Mouse (Mus musculus) lung, postnatal 0 days (tissue): ENCODE measurements at regions not wholly inside any gene's neighbourhood (a gene's known extent, or its start where the extent isn't known, plus 50 kb on each side); places are given as distances from the start of the nearest gene placed in this dataset.

ENCODE experiments used
- CTCF ChIP-seq: IDR thresholded peaks from 2 replicates; pipeline ENCODE4 v1.5.1; 2016; ENCODE audit warnings: antibody characterized with exemption, mild to moderate bottlenecking
- EP300 ChIP-seq: IDR thresholded peaks from 2 replicates; pipeline ENCODE4 v1.6.1; 2016; ENCODE audit warnings: antibody characterized with exemption, mild to moderate bottlenecking, control low read depth

DNA sequence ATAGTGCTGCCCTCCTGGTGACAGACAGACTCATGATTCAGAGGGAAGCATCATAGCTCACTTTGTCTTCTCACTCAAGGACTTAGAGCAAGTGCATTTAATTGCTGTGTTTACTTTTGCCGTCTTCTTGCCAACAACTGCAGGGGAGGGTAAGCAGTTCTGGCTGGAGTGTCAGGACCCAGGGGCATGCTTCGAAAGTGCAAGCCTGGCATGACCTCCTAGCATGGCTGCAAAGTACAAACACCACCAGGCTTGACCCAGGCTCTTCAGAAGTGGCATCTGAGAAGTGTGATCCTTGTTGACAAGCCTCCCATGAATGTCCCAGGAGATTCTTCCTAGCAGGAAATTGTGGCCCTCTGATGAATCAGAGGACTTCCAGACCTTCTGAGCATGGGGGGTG, 87.4 kb upstream of the Spag17 start:
- TF ChIP-seq EP300 (no peak), CTCF (no peak)
